Mouse (Mus musculus): ENCODE data around the gene Cdc42bpg. TPM values are rescaled to one million over a fixed set of nuclear protein-coding genes. Genes with fewer than 3 reads are reported as not detected.
A peak's percentile ranks its signal among the peaks of the same experiment; 100 is the strongest.

The Cdc42bpg gene
- polyA plus RNA-seq, 1 experiment from 2014 or later, result 0.46 TPM

DNA sequence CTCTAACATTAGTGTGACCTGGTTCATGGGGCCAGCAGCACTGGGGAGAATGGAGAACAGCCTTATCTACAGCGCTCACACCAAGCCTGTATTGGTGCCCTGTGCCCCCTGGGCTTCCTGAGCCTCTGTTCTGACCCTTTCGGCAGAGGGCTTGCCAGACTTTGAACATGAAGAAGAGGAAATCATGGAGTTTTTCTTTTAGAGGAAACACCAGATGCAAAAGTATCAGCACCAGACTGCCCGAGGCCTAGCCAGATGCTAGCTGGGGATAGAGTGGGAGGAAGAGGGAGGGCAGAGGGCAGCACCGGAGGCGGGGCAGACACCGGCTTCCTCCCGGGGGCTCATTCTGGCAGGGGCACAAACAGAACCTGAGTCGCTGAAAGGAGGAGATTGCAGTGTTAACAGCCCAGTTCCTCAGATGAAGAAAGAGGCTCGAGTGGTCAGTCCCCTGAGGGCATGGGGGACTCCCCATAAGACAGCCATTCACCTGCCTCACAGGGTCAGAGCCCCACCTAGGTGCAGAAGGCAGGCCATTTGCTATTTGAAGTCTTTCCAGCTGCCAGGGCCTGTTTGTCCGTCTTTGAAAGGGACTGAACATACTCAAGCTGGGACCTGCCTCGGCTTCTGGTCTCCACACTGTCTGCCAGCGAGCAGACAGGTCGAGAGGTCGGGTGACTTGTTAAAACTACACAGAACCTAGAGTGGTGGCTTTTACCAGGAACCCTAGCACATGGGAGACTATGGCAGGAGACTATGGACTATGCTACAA, 43.1 kb downstream of the Cdc42bpg start:
- no peak for ATAC-seq
- no peaks in the 10 kb centered on the region for H3K27me3 ChIP-seq
- H3K27ac ChIP-seq, result 0 out of 2 replicates have a peak overlapping the region, but pooled peaks have one; percentile 7
- peaks cover 77% of the 10 kb centered on the region for H3K36me3 ChIP-seq
- H3K4me2 ChIP-seq (replicated peaks), result no peak overlapping the region
- no peak overlapping the region for H3K9ac ChIP-seq (replicated peaks)
- H3K4me3 ChIP-seq (replicated peaks), result no peak overlapping the region
- H3K9me3 ChIP-seq, result no peaks in the 10 kb centered on the region
- WGBS, result 46% methylated on average over 14 of the region's 14 CpGs
- peaks cover 6% of the 10 kb centered on the region for H3K4me1 ChIP-seq (replicated peaks)

DNA sequence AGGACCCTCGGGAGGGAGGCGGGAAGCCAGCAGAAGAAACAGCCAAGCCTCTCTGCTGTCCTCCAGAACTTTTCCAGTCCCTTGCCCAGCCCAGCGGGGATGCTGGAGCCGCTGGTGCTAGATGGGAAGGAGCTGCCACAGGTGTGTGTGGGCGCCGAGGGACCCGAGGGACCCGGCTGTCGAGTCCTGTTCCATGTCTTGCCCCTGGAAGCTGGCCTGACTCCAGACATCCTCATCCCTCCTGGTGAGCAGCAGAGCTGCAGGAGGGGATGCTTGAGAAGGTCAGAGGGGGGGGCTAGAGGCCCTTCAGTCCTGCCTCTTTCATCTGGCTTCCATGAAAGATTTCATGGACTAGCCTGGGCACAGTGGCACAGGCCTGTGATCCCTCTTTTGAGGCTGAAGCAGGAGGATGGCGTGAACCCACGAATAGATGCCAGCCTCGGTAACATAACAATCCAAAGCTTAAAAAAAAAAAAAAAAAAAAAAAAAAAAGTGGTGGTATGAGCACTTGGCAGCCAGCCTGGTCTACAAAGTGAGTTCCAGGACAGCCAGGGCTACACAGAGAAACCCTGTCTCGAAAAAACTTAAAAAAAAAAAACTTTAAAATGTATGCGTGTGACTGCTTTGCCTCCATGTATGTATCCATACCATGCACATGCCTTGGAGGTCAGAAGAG, 45.3 kb downstream of the Cdc42bpg start:
- Histone ChIP-seq H3K4me2 (replicated peaks) (no peak overlapping the region), H3K36me3 (peaks cover 56% of the 10 kb centered on the region), H3K27ac (no peak overlapping the region), H3K4me1 (replicated peaks) (peaks cover 6% of the 10 kb centered on the region), H3K27me3 (no peaks in the 10 kb centered on the region), H3K4me3 (replicated peaks) (no peak overlapping the region), H3K9me3 (no peaks in the 10 kb centered on the region), H3K9ac (replicated peaks) (no peak overlapping the region)
- ATAC-seq, result no peak
- WGBS, result 68% methylated on average over 14 of the region's 14 CpGs

DNA sequence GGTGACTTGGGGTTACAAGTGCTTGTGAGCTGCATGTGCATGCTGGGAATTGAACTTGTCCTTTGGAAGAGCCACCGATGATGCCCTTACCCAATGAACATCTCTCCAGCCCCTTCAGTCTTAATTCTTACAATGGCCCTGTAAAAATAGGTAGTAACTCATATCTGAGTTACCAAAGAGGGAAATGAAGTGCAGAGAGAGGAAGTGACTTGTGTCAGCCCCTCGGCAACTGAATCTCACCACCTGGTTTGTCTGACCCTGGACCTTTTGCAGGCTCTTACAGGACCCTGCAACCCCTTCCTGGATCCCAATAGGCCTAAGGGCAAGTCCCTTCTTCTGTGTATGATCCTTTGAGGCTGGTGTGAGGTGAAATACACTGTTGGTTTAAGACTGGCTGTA, 45.9 kb downstream of the Cdc42bpg start:
- no peak for ATAC-seq
- H3K27ac ChIP-seq, result no peak overlapping the region

DNA sequence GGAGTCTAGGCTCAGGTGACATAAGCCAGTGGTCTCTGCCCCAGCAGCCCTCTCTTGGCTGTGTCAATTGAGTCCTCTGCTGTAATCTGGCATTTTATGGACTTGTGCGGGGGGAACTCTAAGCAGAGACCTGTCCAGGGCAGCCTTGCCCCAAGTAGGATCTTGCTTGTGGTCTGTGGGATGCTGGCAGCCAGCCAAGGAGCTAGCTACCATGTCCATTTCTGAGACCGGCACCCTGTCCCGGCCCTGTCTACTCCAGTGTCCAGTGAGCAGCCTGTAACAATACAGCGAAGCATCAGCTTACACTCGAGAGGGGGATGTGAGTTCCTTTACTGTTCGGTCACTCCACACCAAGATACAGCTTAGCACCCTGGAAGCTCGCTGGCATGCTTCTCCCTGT, 47.8 kb downstream of the Cdc42bpg start:
- no peak for ATAC-seq
- no peak overlapping the region for H3K4me2 ChIP-seq (replicated peaks)
- H3K36me3 ChIP-seq, result peaks cover 40% of the 10 kb centered on the region
- no peak overlapping the region for H3K9ac ChIP-seq (replicated peaks)
- no peak overlapping the region for H3K4me3 ChIP-seq (replicated peaks)
- WGBS, result 85% methylated on average over 7 of the region's 7 CpGs
- H3K27ac ChIP-seq, result no peak overlapping the region
- no peaks in the 10 kb centered on the region for H3K9me3 ChIP-seq
- H3K27me3 ChIP-seq, result no peaks in the 10 kb centered on the region
- peaks cover 6% of the 10 kb centered on the region; the same call in 1 of the 2 replicates for H3K4me1 ChIP-seq (replicated peaks)

More for the DNA sequence above, 45.9 kb downstream of the Cdc42bpg start:
- no peaks in the 10 kb centered on the region for H3K9me3 ChIP-seq
- 96% methylated on average over 2 of the region's 2 CpGs for WGBS
- no peak overlapping the region for H3K4me2 ChIP-seq (replicated peaks)
- peaks cover 6% of the 10 kb centered on the region for H3K4me1 ChIP-seq (replicated peaks)
- peaks cover 51% of the 10 kb centered on the region for H3K36me3 ChIP-seq
- no peaks in the 10 kb centered on the region for H3K27me3 ChIP-seq
- H3K9ac ChIP-seq (replicated peaks), result no peak overlapping the region
- H3K4me3 ChIP-seq (replicated peaks), result no peak overlapping the region

DNA sequence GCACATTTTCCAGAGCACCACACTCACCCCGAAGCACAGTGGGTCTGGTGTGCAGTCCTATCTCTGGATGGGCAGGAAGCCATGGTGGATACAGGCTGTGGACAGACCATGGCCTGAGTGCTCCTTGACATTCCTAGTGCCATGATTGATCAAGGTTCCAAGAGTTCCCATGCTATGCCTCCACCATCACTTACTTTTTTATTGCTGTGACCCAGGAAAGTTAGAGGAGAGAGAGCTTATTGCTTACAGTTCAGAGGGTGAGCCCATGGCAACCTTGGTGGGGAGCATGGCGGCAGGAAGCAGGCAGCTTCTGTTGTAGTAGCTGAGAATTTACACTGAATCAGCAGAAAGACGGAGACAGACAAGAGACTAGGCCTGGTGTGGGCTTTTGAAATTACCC, 55.0 kb downstream of the Cdc42bpg start:
- ATAC-seq, result no peak
- Histone ChIP-seq H3K36me3 (peaks cover 17% of the 10 kb centered on the region), H3K4me3 (replicated peaks) (no peak overlapping the region), H3K4me2 (replicated peaks) (no peak overlapping the region), H3K9me3 (no peaks in the 10 kb centered on the region), H3K27me3 (no peaks in the 10 kb centered on the region), H3K27ac (no peak overlapping the region), H3K9ac (replicated peaks) (no peak overlapping the region), H3K4me1 (replicated peaks) (peaks cover 25% of the 10 kb centered on the region)
- 92% methylated on average over 3 of the region's 3 CpGs for WGBS

DNA sequence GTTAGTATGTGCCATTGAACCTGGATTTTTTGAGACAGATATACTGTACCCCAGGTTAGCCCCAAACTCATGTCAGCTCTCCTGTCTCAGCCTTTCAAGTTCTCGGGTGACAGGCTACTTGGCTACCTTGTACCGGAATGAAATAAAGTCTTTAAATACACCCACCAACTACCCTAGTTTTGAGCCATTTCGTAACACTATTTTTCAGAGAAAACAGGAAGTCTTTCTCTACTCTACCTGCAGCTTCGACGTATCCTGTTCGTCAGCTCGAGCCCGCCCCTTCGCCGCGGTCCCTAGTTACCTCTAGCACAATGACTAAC, 56.8 kb downstream of the Cdc42bpg start:
- no peak for ATAC-seq
- H3K4me1 ChIP-seq (replicated peaks), result peaks cover 41% of the 10 kb centered on the region
- WGBS, result 2% methylated on average over 11 of the region's 11 CpGs

DNA sequence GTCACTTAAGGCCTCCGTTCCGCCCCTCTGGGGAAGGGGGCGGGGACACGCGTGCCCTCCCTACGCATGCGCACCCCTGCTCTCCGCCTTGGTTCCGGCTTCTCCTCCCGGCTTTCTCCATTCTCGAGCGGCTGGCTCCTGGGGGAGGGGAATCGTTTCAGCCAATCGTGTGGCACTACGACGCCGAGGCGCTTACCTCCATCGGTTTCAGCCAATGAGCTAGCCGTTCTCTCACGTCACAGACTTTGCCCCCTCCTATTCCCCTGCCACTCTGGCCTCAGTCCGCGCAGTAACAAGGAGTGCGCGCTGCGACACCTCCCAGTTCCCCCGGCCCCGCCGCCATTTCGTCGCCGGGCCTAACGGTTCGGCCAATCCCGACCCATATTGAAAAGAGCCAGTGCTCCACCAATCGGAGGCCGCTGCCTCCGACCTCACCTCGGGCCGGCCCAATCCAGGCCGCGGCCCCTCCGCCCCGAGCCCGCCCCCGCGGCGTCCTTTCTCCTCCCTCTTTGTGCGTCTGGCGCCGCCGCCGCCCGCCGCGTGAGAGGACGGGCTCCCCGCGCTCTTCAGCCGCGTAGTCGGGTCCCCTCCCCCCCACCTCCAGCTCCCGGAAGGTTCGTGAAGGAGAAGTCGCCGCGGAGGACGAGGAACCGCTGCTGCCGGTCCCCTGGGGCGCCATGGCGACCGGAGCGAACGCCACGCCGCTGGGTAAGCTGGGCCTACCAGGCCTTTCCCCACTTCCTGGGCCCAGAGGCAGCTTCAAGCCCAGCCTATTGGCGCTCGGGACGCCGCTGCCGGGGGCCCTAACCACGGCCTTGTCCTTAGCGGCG, 57.4 kb downstream of the Cdc42bpg start, which contains the start of gene Sf1:
Gene Sf1 (plus strand): TSS at position 280 of the 830 bp plus-strand sequence.
- ATAC-seq, result peak; percentile 98
- no peaks in the 10 kb centered on the region for H3K27me3 ChIP-seq
- peak within 1 kb of the TSS; percentile 99 for H3K27ac ChIP-seq
- H3K4me1 ChIP-seq (replicated peaks), result peaks cover 41% of the 10 kb centered on the region
- H3K4me3 ChIP-seq (replicated peaks), result peak within 1 kb of the TSS; percentile 99
- H3K36me3 ChIP-seq, result peaks cover 39% of the 10 kb centered on the region
- 1% methylated on average over 84 of the region's 85 CpGs for WGBS
- H3K4me2 ChIP-seq (replicated peaks), result peak within 1 kb of the TSS; percentile 97
- no peaks in the 10 kb centered on the region for H3K9me3 ChIP-seq
- H3K9ac ChIP-seq (replicated peaks), result peak within 1 kb of the TSS; percentile 99

More for the DNA sequence above, 56.8 kb downstream of the Cdc42bpg start:
- no peaks in the 10 kb centered on the region for H3K27me3 ChIP-seq
- H3K4me3 ChIP-seq (replicated peaks), result peak overlapping the region; percentile 99
- peak overlapping the region; percentile 99 for H3K27ac ChIP-seq
- peak overlapping the region; percentile 56 for H3K4me2 ChIP-seq (replicated peaks)
- H3K36me3 ChIP-seq, result peaks cover 34% of the 10 kb centered on the region
- no peaks in the 10 kb centered on the region for H3K9me3 ChIP-seq
- H3K9ac ChIP-seq (replicated peaks), result peak overlapping the region; percentile 99

GRCm38 (mm10) chr19:6364317-6364725, 58.1 kb downstream of the Cdc42bpg start:
- peak overlapping the region; percentile 99 for H3K27ac ChIP-seq
- no peaks in the 10 kb centered on the region for H3K27me3 ChIP-seq

DNA sequence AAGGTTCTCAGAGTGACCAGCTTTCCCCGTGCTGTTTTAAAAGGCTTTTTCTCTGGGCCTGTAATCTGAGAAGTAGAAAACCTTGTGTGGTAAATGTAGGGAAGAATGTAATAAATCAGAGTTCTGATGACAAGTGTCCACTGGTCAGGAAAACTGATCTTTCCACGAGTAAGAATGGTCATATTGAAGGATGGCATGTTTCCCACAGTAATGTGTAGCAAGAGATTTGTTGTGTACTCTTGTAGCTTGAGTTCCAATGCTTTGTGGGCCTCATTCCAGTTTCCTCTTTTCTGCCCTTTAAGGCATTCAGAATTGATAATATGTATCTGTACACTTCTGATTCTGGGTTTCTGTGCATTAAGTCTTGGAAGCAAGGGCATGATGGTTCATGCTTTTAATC, 58.6 kb downstream of the Cdc42bpg start:
- Histone ChIP-seq H3K27ac (peak overlapping the region; percentile 99; the same call in 1 of the 2 replicates), H3K9me3 (no peaks in the 10 kb centered on the region), H3K27me3 (no peaks in the 10 kb centered on the region), H3K4me1 (replicated peaks) (peaks cover 41% of the 10 kb centered on the region), H3K36me3 (peaks cover 49% of the 10 kb centered on the region), H3K4me2 (replicated peaks) (peak overlapping the region; percentile 97), H3K9ac (replicated peaks) (peak overlapping the region; percentile 99), H3K4me3 (replicated peaks) (peak overlapping the region; percentile 99)
- ATAC-seq, result no peak
- WGBS, result 11% methylated on average over 2 of the region's 2 CpGs

More at GRCm38 (mm10) chr19:6364317-6364725, 58.1 kb downstream of the Cdc42bpg start:
- under 1% methylated on average over 55 of the region's 55 CpGs for WGBS
- H3K36me3 ChIP-seq, result peaks cover 45% of the 10 kb centered on the region
- peaks cover 41% of the 10 kb centered on the region for H3K4me1 ChIP-seq (replicated peaks)
- no peaks in the 10 kb centered on the region for H3K9me3 ChIP-seq
- H3K4me2 ChIP-seq (replicated peaks), result peak overlapping the region; percentile 97
- peak overlapping the region; percentile 99 for H3K4me3 ChIP-seq (replicated peaks)
- ATAC-seq, result no peak
- H3K9ac ChIP-seq (replicated peaks), result peak overlapping the region; percentile 99

GRCm38 (mm10) chr19:6370175-6370574, 63.9 kb downstream of the Cdc42bpg start:
- Histone ChIP-seq H3K4me2 (replicated peaks) (no peak overlapping the region), H3K9ac (replicated peaks) (no peak overlapping the region), H3K36me3 (peaks cover 93% of the 10 kb centered on the region), H3K4me3 (replicated peaks) (no peak overlapping the region), H3K4me1 (replicated peaks) (peaks cover 27% of the 10 kb centered on the region), H3K27me3 (no peaks in the 10 kb centered on the region), H3K27ac (no peak overlapping the region), H3K9me3 (no peaks in the 10 kb centered on the region)
- 95% methylated on average over 2 of the region's 2 CpGs for WGBS
- ATAC-seq, result no peak

DNA sequence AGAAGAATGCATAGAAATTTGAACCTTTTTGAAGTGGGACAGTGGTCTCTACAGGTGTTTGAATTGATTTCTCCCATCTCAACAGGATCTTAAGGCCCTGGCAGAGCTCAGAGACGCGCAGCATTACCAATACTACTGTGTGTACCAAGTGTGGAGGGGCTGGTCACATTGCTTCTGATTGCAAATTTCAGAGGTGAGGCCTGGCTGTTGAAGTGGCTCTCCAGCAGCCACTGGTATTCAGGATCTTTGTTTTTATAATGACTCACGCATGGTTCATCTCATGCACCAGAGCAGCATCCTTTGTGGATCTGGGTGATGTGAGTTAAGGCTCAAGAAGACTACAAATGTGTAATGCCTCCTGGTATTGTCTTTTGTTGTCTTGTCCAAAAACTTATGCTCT, 66.2 kb downstream of the Cdc42bpg start:
- no peak overlapping the region for H3K4me2 ChIP-seq (replicated peaks)
- peaks cover 95% of the 10 kb centered on the region for H3K36me3 ChIP-seq
- no peak for ATAC-seq
- no peaks in the 10 kb centered on the region for H3K9me3 ChIP-seq
- H3K4me3 ChIP-seq (replicated peaks), result no peak overlapping the region
- H3K4me1 ChIP-seq (replicated peaks), result peaks cover 12% of the 10 kb centered on the region
- H3K27ac ChIP-seq, result no peak overlapping the region
- H3K9ac ChIP-seq (replicated peaks), result no peak overlapping the region
- WGBS, result 92% methylated on average over 3 of the region's 3 CpGs
- H3K27me3 ChIP-seq, result no peaks in the 10 kb centered on the region
